Mouse (Mus musculus) embryonic fibroblast, embryonic 13.5 days (primary cell): Measurements from ENCODE around the gene Syt6.

Source experiments
- CTCF ChIP-seq: IDR thresholded peaks from 2 replicates; pipeline ENCODE4 v1.5.1; 2011; ENCODE audit warnings: mild to moderate bottlenecking, control low read depth, low read length, moderate library complexity, borderline replicate concordance; ENCODE audit not compliant: insufficient read depth
- POLR2A ChIP-seq: IDR thresholded peaks from 2 replicates; pipeline ENCODE4 v1.6.1; 2011; ENCODE audit warnings: low read depth, mild to moderate bottlenecking, control low read depth, low read length, moderate library complexity

DNA sequence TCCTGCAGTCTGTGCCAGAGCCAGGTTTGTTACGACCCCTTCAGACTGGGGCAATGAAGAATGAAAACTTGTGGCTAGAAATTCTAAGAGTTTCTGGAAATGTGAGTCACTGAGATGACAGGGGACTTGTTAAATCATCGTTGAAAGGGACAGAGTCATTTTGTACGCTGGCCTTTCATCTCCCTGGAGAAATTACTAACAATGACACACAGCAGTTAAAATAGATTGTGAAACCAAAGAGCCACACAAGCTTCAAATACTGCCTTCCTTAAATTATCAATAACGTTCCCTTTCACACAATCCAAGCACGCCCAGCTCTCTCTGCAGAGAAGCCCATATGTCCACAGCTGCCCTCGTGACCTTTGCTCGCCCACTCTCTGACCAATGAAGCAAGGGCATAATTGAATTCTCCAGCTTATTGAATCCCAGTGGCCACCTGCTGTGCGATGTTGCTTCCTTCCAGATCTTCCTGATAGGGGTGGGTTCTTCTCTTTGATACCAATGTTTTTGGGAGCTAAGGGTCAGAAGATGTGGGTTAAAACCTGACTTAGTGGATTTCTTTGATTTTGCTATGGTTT, 65.3 kb downstream of the Syt6 start:
- TF ChIP-seq CTCF, result no peak
- no peak for TF ChIP-seq POLR2A
